Mouse (Mus musculus) liver, embryonic 11.5 days (tissue): ENCODE measurements around the gene Arnt2. TPM values are rescaled to one million over a fixed set of nuclear protein-coding genes. Genes with fewer than 3 reads are reported as not detected.

Experiments used
- ATAC-seq: fragments of 200-750 bp; cut with Nextera tagmentation; replicated peaks from 2 replicates; pipeline ENCODE4 v1.8.0; 2017; ENCODE audit warnings: moderate number of reproducible peaks, mild to moderate bottlenecking, moderate TSS enrichment, moderate library complexity; ENCODE audit not compliant: low FRiP score
- DNase-seq: peaks from one replicate; pipeline ENCODE4 v3.0.0-alpha.2; 2017; ENCODE audit warnings: low spot score
- H3K27ac ChIP-seq: fragments of 300-500 bp; sonication (generic); 2 replicates; pipeline ENCODE4 v1.5.1; 2014; ENCODE audit warnings: mild to moderate bottlenecking, low read depth, low read length, control low read depth
- H3K27me3 ChIP-seq: fragments of 300-500 bp; sonication (generic); replicated peaks from 2 replicates; pipeline ENCODE4 v1.6.1; 2014; ENCODE audit warnings: low read length, mixed read lengths; ENCODE audit not compliant: control insufficient read depth, insufficient read depth
- H3K36me3 ChIP-seq: fragments of 300-500 bp; sonication (generic); 2 replicates; pipeline ENCODE4 v1.6.1; 2014; ENCODE audit warnings: mild to moderate bottlenecking, low read length, moderate library complexity, mixed read lengths; ENCODE audit not compliant: control insufficient read depth, insufficient read depth
- H3K4me1 ChIP-seq: fragments of 300-500 bp; sonication (generic); replicated peaks from 2 replicates; pipeline ENCODE4 v1.6.1; 2014; ENCODE audit warnings: low read length, mixed read lengths; ENCODE audit not compliant: control insufficient read depth, insufficient read depth
- H3K4me2 ChIP-seq: fragments of 300-500 bp; sonication (generic); 2 replicates; pipeline ENCODE4 v1.6.1; 2014; ENCODE audit warnings: mild to moderate bottlenecking, control low read depth, moderate library complexity
- H3K4me3 ChIP-seq: fragments of 300-500 bp; sonication (generic); 2 replicates; pipeline ENCODE4 v1.5.1; 2014; ENCODE audit warnings: low read depth, low read length, control low read depth
- H3K9ac ChIP-seq: fragments of 300-500 bp; sonication (generic); 2 replicates; pipeline ENCODE4 v1.6.1; 2014; ENCODE audit warnings: low read depth, low read length, control low read depth
- H3K9me3 ChIP-seq: fragments of 300-500 bp; sonication (generic); 2 replicates; pipeline ENCODE4 v1.6.1; 2016; ENCODE audit warnings: low read length, inconsistent platforms, mixed read lengths; ENCODE audit not compliant: control insufficient read depth
- WGBS: fragments of 180-500 bp; shearing (Covaris S2); extraction: QIAGEN DNeasy Blood & Tissue Kit; methylation state at CpG from one replicate; pipeline ENCODE4 v1.1.7; 2014; 5-methylcytosine and 5-hydroxymethylcytosine counted together
- polyA plus RNA-seq: library from polyadenylated mRNA; unstranded; fragments of >200 nt; fragmentation: Nextera tagmentation; extraction: Ambion mirVana; gene quantifications from 2 replicates; pipeline ENCODE4 v1.2.1, GENCODE M21; 2014

Gene Arnt2
- polyA plus RNA-seq, 1 experiment from 2014 or later: 2.2 TPM

DNA sequence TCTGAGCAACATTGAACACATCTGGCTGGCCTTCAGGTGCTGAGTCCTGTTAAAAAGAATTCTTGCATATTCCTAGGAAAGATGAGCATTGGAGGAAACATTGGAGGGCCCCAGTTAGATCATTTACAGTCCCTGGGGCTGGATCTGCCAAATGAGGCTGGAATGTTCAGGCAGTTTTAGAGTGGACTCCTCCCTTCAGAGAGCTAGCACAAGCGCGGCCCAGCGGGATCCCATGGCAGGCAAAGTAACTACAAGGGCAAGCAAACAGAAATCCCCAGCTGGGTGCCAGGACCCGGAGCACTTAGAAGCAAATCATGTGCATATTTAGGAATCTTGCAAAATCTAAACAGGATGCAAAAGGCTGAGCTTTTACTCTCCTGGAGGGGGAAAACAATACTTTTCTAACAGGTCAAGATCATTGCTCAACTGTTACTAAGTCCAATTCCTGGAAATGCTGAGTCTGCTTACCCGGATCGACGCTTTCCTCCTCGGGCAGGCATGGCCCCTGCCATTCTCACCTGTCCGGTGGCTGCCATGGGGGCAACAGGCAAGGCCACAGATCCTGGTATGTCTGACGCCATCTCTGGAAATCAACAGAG is 48.8 kb downstream of the Arnt2 start:
- no peaks in the 10 kb centered on the region for H3K27me3 ChIP-seq
- H3K9me3 ChIP-seq: no peaks in the 10 kb centered on the region
- ATAC-seq: no peak
- no peak overlapping the region for H3K4me2 ChIP-seq
- no peak overlapping the region for H3K27ac ChIP-seq
- H3K4me3 ChIP-seq: no peak overlapping the region
- no peaks in the 10 kb centered on the region for H3K36me3 ChIP-seq
- no peak overlapping the region for H3K9ac ChIP-seq
- H3K4me1 ChIP-seq: no peaks in the 10 kb centered on the region
- WGBS: 81% methylated on average over 10 of the region's 10 CpGs
- DNase-seq: no peak

GRCm38 (mm10) chr7:84358426-84358825 is 51.5 kb downstream of the Arnt2 start:
- DNase-seq: no peak

GRCm38 (mm10) chr7:84355619-84356570 is 54.1 kb downstream of the Arnt2 start:
- DNase-seq (no peak), ATAC-seq (no peak)
- Histone ChIP-seq H3K4me3 (no peak overlapping the region), H3K9ac (no peak overlapping the region), H3K27me3 (no peaks in the 10 kb centered on the region), H3K36me3 (no peaks in the 10 kb centered on the region), H3K4me2 (no peak overlapping the region), H3K27ac (no peak overlapping the region), H3K9me3 (no peaks in the 10 kb centered on the region), H3K4me1 (no peaks in the 10 kb centered on the region)
- 61% methylated on average over 10 of the region's 10 CpGs for WGBS

More at GRCm38 (mm10) chr7:84358426-84358825, 51.5 kb downstream of the Arnt2 start:
- H3K27ac ChIP-seq: no peak overlapping the region
- no peaks in the 10 kb centered on the region for H3K36me3 ChIP-seq
- no peak overlapping the region for H3K4me3 ChIP-seq
- no peak overlapping the region for H3K9ac ChIP-seq
- no peaks in the 10 kb centered on the region for H3K27me3 ChIP-seq
- no peaks in the 10 kb centered on the region for H3K4me1 ChIP-seq
- no peak overlapping the region for H3K4me2 ChIP-seq
- H3K9me3 ChIP-seq: no peaks in the 10 kb centered on the region
- WGBS: 47% methylated on average over 1 of the region's 1 CpGs
- ATAC-seq: no peak

DNA sequence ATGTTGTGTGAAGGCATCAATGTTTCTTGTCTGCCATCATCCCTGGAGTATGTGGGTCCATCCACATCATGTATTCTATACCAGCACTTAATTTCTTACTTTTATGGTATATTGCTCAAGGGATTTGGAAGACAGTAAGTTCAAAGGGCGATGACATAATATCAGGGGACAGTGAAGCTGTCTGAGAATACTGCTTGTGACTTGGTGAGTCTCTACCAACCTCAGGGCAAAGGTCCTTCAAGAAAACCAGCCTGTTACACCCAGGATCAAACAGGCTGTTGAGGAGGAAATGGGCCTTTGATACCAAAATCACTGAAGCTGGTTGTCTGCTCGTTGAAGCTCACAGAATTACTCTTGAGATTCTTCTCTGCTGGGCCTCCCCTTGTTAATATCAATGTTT is 55.1 kb downstream of the Arnt2 start:
- H3K9me3 ChIP-seq: no peaks in the 10 kb centered on the region
- WGBS: 81% methylated on average over 2 of the region's 2 CpGs

DNA sequence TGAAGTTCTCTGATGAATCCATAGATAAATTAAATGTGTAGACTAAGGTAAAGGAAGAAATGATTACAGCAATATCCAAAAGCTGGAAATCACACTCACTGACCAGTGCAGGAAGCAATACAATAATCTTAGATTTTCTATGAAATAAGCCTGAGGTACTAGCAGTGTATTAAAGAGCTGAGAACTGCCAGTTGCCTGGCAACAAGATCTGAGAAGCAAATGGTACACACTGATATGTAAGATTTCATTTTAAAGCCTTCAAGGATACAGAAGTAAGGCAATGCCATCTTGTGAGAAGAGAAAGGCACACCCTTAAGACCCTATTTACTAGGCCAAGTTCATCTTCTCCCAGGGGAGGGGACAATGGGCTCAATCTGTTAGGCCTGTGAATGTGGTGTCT is 59.4 kb downstream of the Arnt2 start:
- no peaks in the 10 kb centered on the region for H3K36me3 ChIP-seq
- ATAC-seq: no peak

More for the DNA sequence above, 55.1 kb downstream of the Arnt2 start:
- H3K4me3 ChIP-seq: no peak overlapping the region
- no peak for ATAC-seq
- no peak overlapping the region for H3K27ac ChIP-seq
- H3K27me3 ChIP-seq: no peaks in the 10 kb centered on the region
- H3K36me3 ChIP-seq: no peaks in the 10 kb centered on the region
- no peak for DNase-seq
- no peak overlapping the region for H3K9ac ChIP-seq
- no peaks in the 10 kb centered on the region for H3K4me1 ChIP-seq
- no peak overlapping the region for H3K4me2 ChIP-seq

GRCm38 (mm10) chr7:84349976-84350375 is 60.0 kb downstream of the Arnt2 start:
- Histone ChIP-seq H3K9ac (no peak overlapping the region), H3K36me3 (no peaks in the 10 kb centered on the region), H3K4me1 (no peaks in the 10 kb centered on the region), H3K27ac (no peak overlapping the region), H3K27me3 (no peaks in the 10 kb centered on the region), H3K9me3 (no peaks in the 10 kb centered on the region), H3K4me3 (no peak overlapping the region), H3K4me2 (no peak overlapping the region)
- 40% methylated on average over 2 of the region's 2 CpGs for WGBS
- ATAC-seq (no peak), DNase-seq (no peak)

More for the DNA sequence above, 59.4 kb downstream of the Arnt2 start:
- Histone ChIP-seq H3K27ac (no peak overlapping the region), H3K4me3 (no peak overlapping the region), H3K27me3 (no peaks in the 10 kb centered on the region), H3K4me2 (no peak overlapping the region), H3K9ac (no peak overlapping the region), H3K4me1 (no peaks in the 10 kb centered on the region), H3K9me3 (no peaks in the 10 kb centered on the region)
- DNase-seq: no peak

DNA sequence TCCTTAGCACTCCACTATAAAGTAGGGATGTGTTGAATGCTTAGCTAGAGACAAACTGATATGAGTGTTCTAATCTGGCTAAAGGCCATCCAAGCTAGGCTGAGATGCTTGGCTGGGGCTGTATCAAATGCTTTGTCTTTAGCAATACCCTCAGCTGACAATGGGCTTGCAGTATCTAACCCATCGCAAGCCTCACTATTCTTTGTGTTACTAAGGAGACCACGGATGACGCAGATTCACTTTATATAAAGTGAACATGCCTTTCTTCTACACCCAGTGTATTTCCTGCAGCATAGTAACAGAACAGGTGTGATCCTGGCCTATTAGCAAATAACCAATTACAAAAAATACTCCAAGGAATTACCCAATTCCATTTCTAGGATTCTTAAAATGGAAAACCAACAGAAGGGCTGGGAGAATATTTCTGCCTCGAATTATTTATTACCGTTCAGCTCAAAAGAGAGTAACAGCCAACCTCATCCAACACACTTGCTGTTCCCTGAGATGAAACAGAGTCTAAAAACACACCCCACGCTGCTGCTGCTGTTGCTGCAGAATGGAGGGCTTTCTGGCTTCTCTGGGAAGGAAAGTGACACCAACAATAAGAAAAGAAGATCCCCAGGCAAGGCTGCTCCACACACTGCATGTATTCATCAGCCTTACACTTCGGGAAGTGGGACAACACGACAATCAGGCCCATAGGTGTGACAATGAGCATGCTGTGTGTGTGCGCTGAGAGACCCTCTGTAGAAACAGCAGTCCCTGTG is 61.6 kb downstream of the Arnt2 start:
- Histone ChIP-seq H3K4me3 (no peak overlapping the region), H3K4me1 (no peaks in the 10 kb centered on the region), H3K4me2 (no peak overlapping the region), H3K9me3 (no peaks in the 10 kb centered on the region), H3K9ac (no peak overlapping the region), H3K27me3 (no peaks in the 10 kb centered on the region), H3K36me3 (no peaks in the 10 kb centered on the region), H3K27ac (no peak overlapping the region)
- DNase-seq (no peak), ATAC-seq (no peak)
- 82% methylated on average over 9 of the region's 9 CpGs for WGBS

DNA sequence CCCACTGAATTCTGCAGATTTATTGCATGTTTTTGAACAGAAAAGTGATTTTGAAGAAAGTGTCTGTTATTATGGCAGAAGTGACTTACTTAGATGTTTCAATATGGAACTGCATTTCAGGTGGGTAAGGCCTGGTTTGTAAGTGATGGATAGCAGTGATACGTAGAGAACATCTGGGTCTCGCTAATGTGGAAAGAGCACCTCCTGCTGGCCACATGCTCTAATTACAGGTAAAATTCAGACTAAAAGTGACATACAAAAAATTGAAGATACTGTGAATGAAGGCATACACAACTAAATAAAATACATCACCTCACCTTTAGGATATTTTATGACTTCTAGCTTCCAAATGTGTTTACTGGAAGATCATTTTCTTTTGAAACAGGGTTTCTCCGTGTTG is 66.8 kb downstream of the Arnt2 start:
- no peaks in the 10 kb centered on the region for H3K4me1 ChIP-seq
- no peaks in the 10 kb centered on the region for H3K36me3 ChIP-seq
- no peak overlapping the region for H3K4me2 ChIP-seq
- H3K9me3 ChIP-seq: 0 out of 2 replicates have a peak, but pooled peaks cover 2% of the 10 kb centered on the region
- H3K27ac ChIP-seq: no peak overlapping the region
- no peak overlapping the region for H3K9ac ChIP-seq
- H3K4me3 ChIP-seq: no peak overlapping the region
- no peaks in the 10 kb centered on the region for H3K27me3 ChIP-seq
- ATAC-seq (no peak), DNase-seq (no peak)
- WGBS: 85% methylated on average over 3 of the region's 3 CpGs
